Mouse (Mus musculus): Measurements from ENCODE around the gene Olfr360.

DNA sequence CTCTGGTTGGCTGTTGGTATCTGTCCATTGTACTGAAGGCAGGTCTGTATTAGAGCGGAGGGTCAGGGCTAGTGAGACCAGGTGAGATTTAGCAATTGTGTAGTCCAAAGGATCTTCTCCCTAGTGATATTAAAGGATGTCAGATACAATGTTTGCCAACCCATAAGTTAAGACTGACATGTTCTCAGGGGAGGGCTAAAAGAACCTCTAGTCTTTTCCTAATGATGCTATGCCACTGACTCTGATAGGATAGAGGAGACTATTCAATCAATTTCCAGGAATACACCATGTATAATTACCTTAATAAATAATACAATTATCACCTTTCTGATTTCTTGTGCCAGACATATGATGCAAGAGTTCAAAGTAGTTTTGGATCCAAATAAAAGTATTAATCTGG, 52.3 kb downstream of the Olfr360 start, which contains the start of gene Olfr362:
- no peak for TF ChIP-seq POLR2A (IDR thresholded peaks at IDR 0.05; ENCODE audit: borderline replicate concordance, control insufficient read depth, low read depth, low read length)
- TF ChIP-seq CTCF (IDR thresholded peaks at IDR 0.05; ENCODE audit: control insufficient read depth, insufficient read depth, low read length), result no peak

All from bone marrow, adult 2 months (tissue).